Mouse (Mus musculus) embryonic facial prominence, embryonic 15.5 days (tissue): Measurements from ENCODE around the gene Gm17662. TPM values are rescaled to one million over a fixed set of nuclear protein-coding genes. Genes with fewer than 3 reads are reported as not detected.

Source experiments
- ATAC-seq: fragments of 200-750 bp; cut with Nextera tagmentation; 2 replicates; pipeline ENCODE4 v1.8.0; 2017; ENCODE audit warnings: low read depth, moderate TSS enrichment; ENCODE audit not compliant: insufficient number of reproducible peaks, low FRiP score, low TSS enrichment
- H3K27ac ChIP-seq: fragments of 300-500 bp; sonication (generic); replicated peaks from 2 replicates; pipeline ENCODE4 v1.5.1; 2015; ENCODE audit warnings: mild to moderate bottlenecking, inconsistent platforms
- H3K27me3 ChIP-seq: fragments of 300-500 bp; sonication (generic); 2 replicates; pipeline ENCODE4 v1.6.1; 2015; ENCODE audit warnings: inconsistent platforms
- H3K36me3 ChIP-seq: fragments of 300-500 bp; sonication (generic); 2 replicates; pipeline ENCODE4 v1.6.1; 2015; ENCODE audit warnings: mild to moderate bottlenecking, inconsistent platforms
- H3K4me1 ChIP-seq: fragments of 300-500 bp; sonication (generic); 2 replicates; pipeline ENCODE4 v1.6.1; 2015; ENCODE audit warnings: inconsistent platforms
- H3K4me2 ChIP-seq: fragments of 300-500 bp; sonication (generic); replicated peaks from 2 replicates; pipeline ENCODE4 v1.6.1; 2015; ENCODE audit warnings: mild to moderate bottlenecking, inconsistent platforms
- H3K4me3 ChIP-seq: fragments of 300-500 bp; sonication (generic); replicated peaks from 2 replicates; pipeline ENCODE4 v1.5.1; 2015; ENCODE audit warnings: mild to moderate bottlenecking, inconsistent platforms
- H3K9ac ChIP-seq: fragments of 300-500 bp; sonication (generic); 2 replicates; pipeline ENCODE4 v1.6.1; 2015; ENCODE audit warnings: inconsistent platforms
- H3K9me3 ChIP-seq: fragments of 300-500 bp; sonication (generic); replicated peaks from 2 replicates; pipeline ENCODE4 v1.6.1; 2016; ENCODE audit warnings: inconsistent platforms
- WGBS: fragments of 180-500 bp; shearing (Covaris S2); methylation state at CpG from one replicate; pipeline ENCODE4 v1.1.7; 2015; 5-methylcytosine and 5-hydroxymethylcytosine counted together
- polyA plus RNA-seq: library from polyadenylated mRNA; unstranded; fragments of >200 nt; fragmentation: Nextera tagmentation; extraction: Ambion mirVana; gene quantifications from 2 replicates; pipeline ENCODE4 v1.2.1, GENCODE M21; 2015

Gm17662 gene
- polyA plus RNA-seq, 1 experiment from 2014 or later: not detected

DNA sequence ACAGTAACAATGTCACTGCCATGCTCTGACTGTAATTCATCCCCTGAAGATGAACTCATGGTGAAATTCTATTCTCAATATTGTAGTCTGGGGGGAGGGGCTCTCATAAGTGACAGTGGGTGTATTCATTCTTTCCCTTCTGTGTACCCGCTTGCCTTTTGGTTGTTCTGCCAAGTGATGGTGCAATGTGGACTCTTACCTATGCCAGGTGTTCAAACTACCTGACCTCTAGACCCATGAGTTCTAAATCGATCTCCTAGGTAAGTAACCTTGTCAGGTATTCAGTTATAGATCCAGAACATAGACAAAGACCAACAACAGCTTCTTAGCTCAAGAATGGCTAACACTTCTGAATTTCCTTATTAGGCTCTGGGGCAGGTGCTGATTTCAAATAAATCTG, 18.8 kb upstream of the Gm17662 start:
- WGBS: 71% methylated on average over 2 of the region's 2 CpGs
- Histone ChIP-seq H3K36me3 (no peaks in the 10 kb centered on the region), H3K9me3 (no peaks in the 10 kb centered on the region), H3K27ac (no peak overlapping the region), H3K9ac (no peak overlapping the region), H3K27me3 (no peaks in the 10 kb centered on the region), H3K4me2 (no peak overlapping the region), H3K4me1 (no peaks in the 10 kb centered on the region), H3K4me3 (no peak overlapping the region)
- ATAC-seq: no peak

DNA sequence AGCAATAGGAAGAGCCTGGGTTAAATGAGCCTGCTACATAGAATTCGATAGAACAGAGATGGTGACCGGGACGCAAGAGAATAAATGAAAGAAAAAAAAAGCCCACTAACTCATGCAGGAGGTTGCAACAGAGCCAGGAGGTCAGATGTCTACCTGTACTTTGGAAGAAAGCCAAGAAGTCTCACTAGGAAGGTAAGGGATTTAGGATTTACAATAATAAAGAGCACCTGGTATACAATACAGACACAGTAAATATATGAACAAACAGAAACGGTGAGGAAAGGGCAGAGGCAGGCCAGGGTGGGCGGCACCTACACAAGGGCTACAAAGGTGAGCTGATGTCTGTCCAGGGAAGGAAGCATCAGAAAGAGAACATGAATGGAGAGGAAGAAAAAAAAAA, 14.9 kb upstream of the Gm17662 start:
- no peaks in the 10 kb centered on the region for H3K27me3 ChIP-seq
- H3K4me1 ChIP-seq: no peaks in the 10 kb centered on the region
- H3K36me3 ChIP-seq: no peaks in the 10 kb centered on the region
- whole genome bisulfite sequencing: 89% methylated on average over 5 of the region's 5 CpGs
- H3K4me3 ChIP-seq: no peak overlapping the region
- ATAC-seq: no peak
- no peak overlapping the region for H3K9ac ChIP-seq
- no peak overlapping the region for H3K27ac ChIP-seq
- H3K4me2 ChIP-seq: no peak overlapping the region
- H3K9me3 ChIP-seq: no peaks in the 10 kb centered on the region

DNA sequence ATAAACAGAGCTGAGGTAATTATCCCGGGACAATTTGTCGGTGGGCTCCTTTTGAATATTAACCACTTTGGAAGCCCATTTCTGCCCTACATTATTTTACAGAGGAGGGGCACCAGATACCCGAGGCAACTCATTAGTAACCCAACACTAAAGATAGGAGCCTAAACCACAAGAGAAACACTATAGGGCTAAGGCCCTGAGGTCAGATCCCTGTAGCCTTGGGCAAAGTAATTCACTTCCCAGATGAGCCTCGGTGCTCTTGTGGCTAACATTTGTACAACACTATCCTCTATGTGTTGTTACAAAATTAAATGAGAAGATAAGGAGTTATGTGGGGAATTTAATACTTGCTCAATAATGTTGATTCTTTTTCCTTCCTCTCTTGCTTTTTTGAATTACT, 13.6 kb upstream of the Gm17662 start:
- ATAC-seq: no peak
- H3K4me3 ChIP-seq: no peak overlapping the region

DNA sequence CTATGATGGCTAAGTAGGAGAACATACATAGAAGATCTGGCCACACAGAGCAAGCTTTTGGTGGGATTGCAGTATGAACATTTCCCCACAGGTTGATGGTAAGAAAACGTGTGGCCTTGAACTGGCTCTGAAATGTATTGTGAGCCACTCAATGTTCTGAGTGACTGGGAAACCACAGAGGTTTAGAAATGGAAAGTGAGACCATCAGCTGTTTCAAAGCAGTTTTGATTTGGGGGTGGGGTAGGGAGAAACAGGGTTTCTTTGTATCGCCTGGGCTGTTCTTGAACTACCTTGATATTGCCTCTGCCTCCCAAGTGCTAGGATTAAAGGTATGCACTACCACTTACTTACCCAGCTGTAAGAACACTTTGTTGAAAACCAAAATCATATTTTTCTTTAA, 1.9 kb upstream of the Gm17662 start:
- H3K27me3 ChIP-seq: no peaks in the 10 kb centered on the region
- no peaks in the 10 kb centered on the region for H3K4me1 ChIP-seq
- WGBS: 69% methylated on average over 2 of the region's 2 CpGs
- no peaks in the 10 kb centered on the region for H3K9me3 ChIP-seq
- no peak overlapping the region for H3K9ac ChIP-seq
- H3K4me3 ChIP-seq: no peak overlapping the region
- no peak for ATAC-seq
- H3K27ac ChIP-seq: no peak overlapping the region
- H3K4me2 ChIP-seq: no peak overlapping the region
- no peaks in the 10 kb centered on the region for H3K36me3 ChIP-seq

More for the DNA sequence above, 13.6 kb upstream of the Gm17662 start:
- Histone ChIP-seq H3K4me2 (no peak overlapping the region), H3K27me3 (no peaks in the 10 kb centered on the region), H3K9ac (no peak overlapping the region), H3K9me3 (no peaks in the 10 kb centered on the region), H3K36me3 (no peaks in the 10 kb centered on the region), H3K4me1 (no peaks in the 10 kb centered on the region), H3K27ac (no peak overlapping the region)
- 30% methylated on average over 4 of the region's 4 CpGs for WGBS

DNA sequence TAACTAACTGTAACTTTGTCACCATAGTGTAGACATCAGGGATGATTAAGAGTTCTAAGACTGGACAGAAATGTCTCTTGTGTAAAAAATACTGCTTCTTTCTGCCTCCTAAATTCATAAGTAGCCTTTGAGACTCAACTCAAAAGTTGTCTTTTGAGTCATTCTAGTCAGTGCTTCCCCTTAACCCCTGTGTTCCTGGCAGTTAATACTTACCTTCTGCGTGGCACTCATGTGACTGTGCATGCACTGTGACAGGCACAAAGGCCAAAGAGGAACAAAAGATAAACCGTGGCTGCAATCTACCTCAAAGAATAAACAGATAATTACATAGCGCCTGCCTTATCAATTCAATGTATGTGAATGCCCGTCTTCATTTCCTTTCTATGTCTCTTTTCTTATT, 694 bp downstream of the Gm17662 start:
- ATAC-seq: no peak
- no peaks in the 10 kb centered on the region for H3K36me3 ChIP-seq
- no peaks in the 10 kb centered on the region for H3K4me1 ChIP-seq
- H3K27ac ChIP-seq: no peak overlapping the region
- no peaks in the 10 kb centered on the region for H3K27me3 ChIP-seq
- H3K4me3 ChIP-seq: no peak overlapping the region
- no peak overlapping the region for H3K4me2 ChIP-seq
- H3K9me3 ChIP-seq: no peaks in the 10 kb centered on the region
- WGBS: 81% methylated on average over 4 of the region's 4 CpGs
- no peak overlapping the region for H3K9ac ChIP-seq

DNA sequence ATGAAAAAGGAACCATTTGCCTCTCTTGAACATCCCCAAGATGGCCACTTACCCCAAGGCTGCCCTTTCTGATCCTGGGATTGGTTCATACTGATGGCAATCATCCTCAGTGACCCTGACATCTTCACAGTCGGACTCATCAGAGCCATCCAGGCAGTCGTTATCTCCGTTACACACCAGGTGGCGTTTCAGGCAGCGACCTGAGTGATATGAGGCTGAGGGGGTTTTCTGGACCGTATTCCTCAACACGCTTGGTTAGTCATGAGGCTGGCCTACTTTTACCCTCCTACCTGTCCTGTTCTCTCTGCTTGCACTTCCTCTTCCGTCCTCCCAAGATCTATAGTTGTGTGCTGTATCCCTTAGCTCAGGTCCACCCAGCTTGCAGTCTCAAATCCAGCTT, 4.1 kb downstream of the Gm17662 start:
- ATAC-seq: no peak
- Histone ChIP-seq H3K4me3 (no peak overlapping the region), H3K4me2 (no peak overlapping the region), H3K9me3 (no peaks in the 10 kb centered on the region), H3K27me3 (no peaks in the 10 kb centered on the region), H3K9ac (no peak overlapping the region), H3K36me3 (no peaks in the 10 kb centered on the region), H3K4me1 (no peaks in the 10 kb centered on the region), H3K27ac (no peak overlapping the region)
- WGBS: 80% methylated on average over 8 of the region's 8 CpGs

DNA sequence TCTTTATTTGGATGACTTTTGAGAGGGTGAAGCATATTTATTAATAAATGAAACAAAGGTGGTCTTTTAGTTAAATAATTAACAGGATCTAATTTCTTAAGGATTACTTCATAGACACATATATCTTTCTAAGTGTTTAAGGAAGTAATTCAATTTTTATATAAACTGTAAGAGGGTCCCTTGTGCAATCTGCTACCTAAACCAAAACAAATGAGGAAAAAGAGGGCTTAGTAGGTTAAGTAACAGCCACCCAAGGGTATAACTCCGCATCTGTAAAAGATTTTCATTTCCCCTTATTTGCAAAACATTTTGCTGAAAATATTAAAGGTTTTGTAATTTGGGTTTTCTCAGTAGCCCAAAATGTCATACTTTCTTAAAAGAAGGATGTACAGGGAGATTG, 7.3 kb downstream of the Gm17662 start:
- H3K27me3 ChIP-seq: no peaks in the 10 kb centered on the region
- H3K4me3 ChIP-seq: no peak overlapping the region
- ATAC-seq: no peak
- no peak overlapping the region for H3K9ac ChIP-seq
- H3K9me3 ChIP-seq: no peaks in the 10 kb centered on the region
- H3K4me2 ChIP-seq: no peak overlapping the region
- no peaks in the 10 kb centered on the region for H3K4me1 ChIP-seq
- WGBS: 62% methylated on average over 1 of the region's 1 CpGs
- no peaks in the 10 kb centered on the region for H3K36me3 ChIP-seq
- H3K27ac ChIP-seq: no peak overlapping the region

DNA sequence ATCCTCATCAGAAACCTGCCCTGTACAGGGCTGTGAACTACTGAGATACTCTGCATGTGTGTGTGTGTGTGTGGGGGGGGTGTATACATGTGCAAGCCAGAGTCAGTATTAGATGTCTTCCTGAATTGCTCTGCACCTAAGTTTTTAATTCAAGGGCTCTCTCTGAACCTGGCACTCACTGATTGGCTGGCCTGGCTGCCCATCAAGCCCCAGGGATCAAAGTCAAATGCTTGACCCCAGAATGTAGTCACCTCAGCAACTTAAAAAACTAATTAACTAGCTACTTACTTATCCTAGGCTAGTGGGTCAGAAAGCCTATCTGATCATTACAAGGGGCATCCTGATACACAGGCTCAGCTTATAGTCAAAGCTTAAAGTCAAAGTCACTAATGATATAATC, 12.5 kb downstream of the Gm17662 start:
- ATAC-seq: no peak

DNA sequence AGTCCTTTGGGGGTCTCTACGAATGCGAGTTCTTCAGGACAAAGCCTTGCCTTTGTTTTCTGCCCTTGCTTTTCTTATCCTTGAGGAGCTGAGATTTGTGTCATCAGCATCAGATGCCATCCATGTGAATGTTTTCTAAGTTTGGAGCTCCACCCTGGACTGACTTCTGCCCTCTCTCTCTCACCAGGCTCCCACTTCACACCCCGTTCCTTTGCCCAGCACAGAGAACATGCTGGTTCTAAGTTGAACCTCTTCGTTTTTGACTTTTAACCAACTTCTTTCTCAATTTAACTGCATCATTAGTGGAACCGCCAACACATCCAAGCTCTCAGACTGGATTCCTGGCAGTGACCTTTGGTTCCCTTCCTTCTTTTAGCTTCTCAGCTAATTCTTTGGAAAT, 13.1 kb downstream of the Gm17662 start:
- ATAC-seq: no peak
- no peaks in the 10 kb centered on the region for H3K36me3 ChIP-seq
- H3K27me3 ChIP-seq: no peaks in the 10 kb centered on the region
- 91% methylated on average over 5 of the region's 5 CpGs for WGBS
- H3K9me3 ChIP-seq: no peaks in the 10 kb centered on the region
- no peaks in the 10 kb centered on the region for H3K4me1 ChIP-seq
- H3K27ac ChIP-seq: no peak overlapping the region
- H3K4me3 ChIP-seq: no peak overlapping the region
- no peak overlapping the region for H3K4me2 ChIP-seq
- no peak overlapping the region for H3K9ac ChIP-seq

More for the DNA sequence above, 12.5 kb downstream of the Gm17662 start:
- Histone ChIP-seq H3K4me2 (no peak overlapping the region), H3K36me3 (no peaks in the 10 kb centered on the region), H3K4me1 (no peaks in the 10 kb centered on the region), H3K27ac (no peak overlapping the region), H3K4me3 (no peak overlapping the region), H3K9ac (no peak overlapping the region), H3K9me3 (no peaks in the 10 kb centered on the region), H3K27me3 (no peaks in the 10 kb centered on the region)

DNA sequence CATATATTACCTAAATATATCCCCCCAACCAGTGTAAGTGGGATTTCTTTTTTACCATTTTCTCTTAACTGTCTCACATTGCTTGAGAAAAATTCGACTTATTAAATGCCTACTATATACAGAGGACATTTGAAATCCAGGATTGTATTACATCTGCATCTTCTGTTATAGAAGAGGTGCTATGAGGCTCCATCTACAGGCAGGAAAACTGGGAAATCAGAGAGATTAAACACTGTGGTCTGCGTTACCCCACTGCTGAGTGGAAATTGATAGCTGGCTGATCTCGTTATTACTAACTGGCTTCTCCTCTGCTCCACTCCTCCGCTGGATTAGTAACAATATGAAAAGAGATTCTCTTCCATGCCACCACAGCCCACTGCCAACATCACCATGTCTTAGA, 18.7 kb downstream of the Gm17662 start:
- Histone ChIP-seq H3K4me1 (no peaks in the 10 kb centered on the region), H3K9ac (no peak overlapping the region), H3K27me3 (no peaks in the 10 kb centered on the region), H3K4me2 (no peak overlapping the region), H3K4me3 (no peak overlapping the region), H3K36me3 (no peaks in the 10 kb centered on the region), H3K27ac (no peak overlapping the region), H3K9me3 (no peaks in the 10 kb centered on the region)
- 60% methylated on average over 4 of the region's 4 CpGs for WGBS
- ATAC-seq: no peak

DNA sequence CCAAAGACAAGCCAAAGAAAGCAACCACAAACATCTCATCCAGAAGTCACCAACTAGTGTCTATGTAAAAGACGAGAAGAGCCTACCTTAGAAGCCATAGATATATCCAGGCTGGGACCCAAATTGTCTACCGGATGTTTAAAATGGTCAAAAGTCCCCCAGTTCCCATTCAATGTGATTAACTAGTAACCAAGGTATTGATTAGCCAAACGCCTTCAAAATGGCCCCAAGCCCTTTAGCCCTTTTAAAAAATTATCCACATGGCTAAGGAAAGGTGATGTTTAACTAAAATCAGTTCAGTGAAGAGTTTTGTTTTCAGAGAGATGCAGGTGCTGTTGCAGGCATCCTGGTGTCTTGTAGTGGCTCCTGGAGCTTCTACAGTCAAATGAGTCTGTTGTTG, 19.2 kb downstream of the Gm17662 start, which contains the start of gene C8a:
C8a (minus strand) TSS at position 76 of the 400 bp plus-strand sequence.
- no peak for ATAC-seq
- Histone ChIP-seq H3K9me3 (no peaks in the 10 kb centered on the region), H3K27ac (no peak within 1 kb of the TSS), H3K4me2 (no peak within 1 kb of the TSS), H3K36me3 (no peaks in the 10 kb centered on the region), H3K9ac (no peak within 1 kb of the TSS), H3K27me3 (no peaks in the 10 kb centered on the region), H3K4me3 (no peak within 1 kb of the TSS), H3K4me1 (no peaks in the 10 kb centered on the region)
- 80% methylated on average over 3 of the region's 3 CpGs for WGBS

DNA sequence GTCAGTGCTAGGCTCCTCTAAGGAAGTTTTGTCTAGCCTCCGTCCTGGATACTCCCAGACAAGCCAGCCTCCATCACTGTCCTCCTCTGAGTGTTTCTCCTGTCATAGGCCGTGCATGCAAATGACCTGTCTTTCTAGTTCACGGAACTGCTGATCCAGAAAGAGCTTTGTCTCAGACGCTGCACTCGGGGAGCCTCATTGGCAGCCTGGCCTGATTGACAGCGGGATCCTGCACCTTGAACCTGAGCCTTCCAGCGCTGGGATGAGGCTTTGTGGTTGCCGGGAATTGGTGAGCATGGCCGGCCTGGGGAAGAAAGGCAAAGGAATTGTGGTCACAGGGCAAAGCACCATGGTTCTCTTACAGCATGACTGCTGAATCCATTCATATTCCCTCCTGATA, 30.4 kb downstream of the Gm17662 start:
- no peak overlapping the region for H3K9ac ChIP-seq
- no peaks in the 10 kb centered on the region; the same call in 1 of the 2 replicates for H3K27me3 ChIP-seq
- no peak overlapping the region for H3K4me2 ChIP-seq
- no peak overlapping the region for H3K27ac ChIP-seq
- no peaks in the 10 kb centered on the region for H3K9me3 ChIP-seq
- WGBS: 68% methylated on average over 9 of the region's 9 CpGs
- no peak overlapping the region for H3K4me3 ChIP-seq
- ATAC-seq: no peak
- no peaks in the 10 kb centered on the region for H3K36me3 ChIP-seq
- H3K4me1 ChIP-seq: 0 out of 2 replicates have a peak, but pooled peaks cover 4% of the 10 kb centered on the region
